Mouse (Mus musculus) spleen, postnatal 4 days (tissue): Measurements from ENCODE around the gene Mrpl51.

Experiments used
- DNase-seq, 2 experiments: peaks; one replicate each; pipeline ENCODE4 v3.0.0; 2022; ENCODE audit warnings: low spot score in 2 of 2

Mrpl51 gene

GRCm38 (mm10) chr6:125191332-125192015 lies at the start of gene Mrpl51, which contains the start of gene Ncapd2:
Gene Mrpl51 (plus strand): TSS chr6:125191801.
Gene Ncapd2 (minus strand): TSS chr6:125191701.
- DNase-seq = peak; percentile 98 to 99

- no peak for DNase-seq
These were observed 49.2 kb upstream of the Mrpl51 start for GRCm38 (mm10) chr6:125142436-125142835.

- no peak for DNase-seq
These were observed 48.5 kb upstream of the Mrpl51 start for GRCm38 (mm10) chr6:125143128-125143527.

GRCm38 (mm10) chr6:125143904-125144303 lies 47.7 kb upstream of the Mrpl51 start:
- DNase-seq = no peak

GRCm38 (mm10) chr6:125145001-125145400 lies 46.6 kb upstream of the Mrpl51 start, which contains the start of gene Iffo1:
Gene Iffo1 (plus strand): TSS chr6:125145241.
- DNase-seq = peak; percentile 83 to 88

- peak in 1 of 2 experiments; percentile 77 for DNase-seq
These were observed 46.1 kb upstream of the Mrpl51 start for GRCm38 (mm10) chr6:125145479-125145951.

- no peak for DNase-seq
These were observed 45.5 kb upstream of the Mrpl51 start for GRCm38 (mm10) chr6:125146148-125146547.

- no peak for DNase-seq
These were observed 44.8 kb upstream of the Mrpl51 start for GRCm38 (mm10) chr6:125146797-125147196.

- no peak for DNase-seq
These were observed 44.3 kb upstream of the Mrpl51 start for GRCm38 (mm10) chr6:125147329-125147728.

GRCm38 (mm10) chr6:125148251-125148925 lies 43.2 kb upstream of the Mrpl51 start:
- DNase-seq = no peak

- no peak for DNase-seq
These were observed 42.6 kb upstream of the Mrpl51 start for GRCm38 (mm10) chr6:125148926-125149568.

GRCm38 (mm10) chr6:125149569-125149950 lies 42.0 kb upstream of the Mrpl51 start:
- no peak for DNase-seq

GRCm38 (mm10) chr6:125152212-125153017 lies 39.2 kb upstream of the Mrpl51 start:
- no peak for DNase-seq

GRCm38 (mm10) chr6:125153018-125153389 lies 38.6 kb upstream of the Mrpl51 start:
- DNase-seq = no peak

- no peak for DNase-seq
These were observed 37.9 kb upstream of the Mrpl51 start for GRCm38 (mm10) chr6:125153682-125154081.

GRCm38 (mm10) chr6:125154550-125154949 lies 37.1 kb upstream of the Mrpl51 start:
- no peak for DNase-seq

GRCm38 (mm10) chr6:125155262-125155661 lies 36.3 kb upstream of the Mrpl51 start:
- DNase-seq = no peak

GRCm38 (mm10) chr6:125156491-125156890 lies 35.1 kb upstream of the Mrpl51 start:
- DNase-seq = no peak

GRCm38 (mm10) chr6:125156903-125157614 lies 34.5 kb upstream of the Mrpl51 start:
- DNase-seq = no peak

GRCm38 (mm10) chr6:125158944-125159492 lies 32.6 kb upstream of the Mrpl51 start:
- DNase-seq = no peak
